Mouse (Mus musculus): ENCODE measurements around the gene Eya4.

The Eya4 gene

GRCm38 (mm10) chr10:23350011-23350911, at the start of gene Eya4:
Gene Eya4 (minus strand): TSS chr10:23350786.
- in situ Hi-C loops (cut with MboI; ENCODE audit: unreplicated experiment in 2 of 2): no loop called here

DNA sequence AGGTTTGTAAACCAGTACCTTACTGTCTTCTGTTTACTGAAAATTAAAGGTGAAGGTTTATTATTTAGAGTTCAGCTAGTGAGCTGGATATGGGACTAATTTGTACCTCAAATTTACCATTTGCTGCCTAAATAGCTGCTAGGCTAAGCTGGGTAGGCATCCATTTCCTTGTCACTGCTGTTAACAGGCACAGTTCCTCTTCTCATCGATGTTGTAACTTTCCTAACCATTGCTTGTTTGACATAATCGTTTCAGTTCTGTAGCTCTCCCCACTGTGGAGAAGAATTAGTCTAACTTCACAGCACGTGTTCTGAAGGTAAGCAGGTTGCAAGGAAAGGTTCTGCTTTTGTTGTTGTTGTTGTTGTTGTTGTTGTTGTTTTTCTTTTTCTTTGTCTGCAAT, 44.8 kb upstream of the Eya4 start:
- in situ Hi-C loops (cut with MboI; ENCODE audit: unreplicated experiment in 2 of 2): no loop called here

- in situ Hi-C loops (cut with MboI; ENCODE audit: unreplicated experiment in 2 of 2): no loop called here
Measured at GRCm38 (mm10) chr10:23394556-23395245, 44.1 kb upstream of the Eya4 start.

- in situ Hi-C loops (cut with MboI; ENCODE audit: unreplicated experiment in 2 of 2): no loop called here
Measured at GRCm38 (mm10) chr10:23394152-23394551, 43.6 kb upstream of the Eya4 start.

- in situ Hi-C loops (cut with MboI; ENCODE audit: unreplicated experiment in 2 of 2): no loop called here
Measured at GRCm38 (mm10) chr10:23363866-23364265, 13.3 kb upstream of the Eya4 start.

DNA sequence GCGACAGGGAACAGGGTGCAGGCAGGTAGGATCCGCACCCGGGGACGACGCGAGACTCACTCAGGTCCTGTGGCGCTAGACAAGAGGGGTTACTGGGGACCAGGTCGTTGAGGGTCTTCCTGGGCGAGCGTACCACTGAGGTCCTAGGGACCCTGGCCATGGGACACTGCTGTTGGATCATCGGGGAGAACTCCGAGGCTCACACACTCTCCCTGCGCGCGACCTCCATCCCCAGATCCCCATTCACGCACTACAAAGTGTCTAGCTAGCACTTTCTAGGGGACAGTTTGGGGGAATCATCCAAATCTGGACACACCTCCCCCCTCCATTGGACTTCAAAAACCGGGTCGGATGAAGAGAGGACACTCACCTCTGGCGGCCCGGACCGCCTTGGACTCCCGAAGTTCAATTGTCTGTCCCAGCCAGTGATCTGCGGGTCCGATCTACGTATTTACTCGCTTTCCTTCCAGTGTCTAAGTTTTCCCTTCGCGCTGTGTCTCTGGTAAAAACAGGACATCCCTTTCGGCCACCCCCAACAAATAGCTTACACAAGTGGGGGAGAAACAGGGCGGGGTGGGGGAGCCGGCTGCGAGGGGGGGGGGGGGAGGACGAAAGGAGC, 1.1 kb downstream of the Eya4 start:
- in situ Hi-C loops (cut with MboI; ENCODE audit: unreplicated experiment in 2 of 2): no loop called here

- in situ Hi-C loops (cut with MboI; ENCODE audit: unreplicated experiment in 2 of 2): no loop called here
Measured at GRCm38 (mm10) chr10:23348893-23349391, 1.6 kb downstream of the Eya4 start.

- in situ Hi-C loops (cut with MboI; ENCODE audit: unreplicated experiment in 2 of 2): no loop called here
Measured at GRCm38 (mm10) chr10:23348101-23348892, 2.3 kb downstream of the Eya4 start.

DNA sequence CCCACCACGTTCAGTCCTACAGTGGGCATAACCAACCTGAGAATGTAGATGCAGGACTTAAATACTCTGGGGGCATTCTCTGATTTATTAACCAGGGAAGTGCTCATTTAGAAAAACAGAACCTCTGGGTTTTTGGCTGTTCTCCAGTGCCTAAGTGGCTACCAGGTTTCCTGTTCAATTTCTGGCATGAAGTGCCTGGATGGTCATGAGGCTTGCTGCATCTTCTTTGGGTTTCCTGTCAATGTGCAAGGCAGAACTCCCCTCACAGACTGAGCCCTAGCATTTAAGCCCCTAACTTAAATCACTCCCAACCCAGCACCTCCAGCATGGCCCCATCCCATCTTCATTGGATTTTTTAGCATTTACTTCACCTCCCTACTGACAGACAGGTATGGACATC, 13.3 kb downstream of the Eya4 start:
- in situ Hi-C loops (cut with MboI; ENCODE audit: unreplicated experiment in 2 of 2): no loop called here

GRCm38 (mm10) chr10:23332768-23333167, 17.8 kb downstream of the Eya4 start:
- in situ Hi-C loops (cut with MboI; ENCODE audit: unreplicated experiment in 2 of 2): no loop called here

GRCm38 (mm10) chr10:23327651-23328050, 22.9 kb downstream of the Eya4 start:
- in situ Hi-C loops (cut with MboI; ENCODE audit: unreplicated experiment in 2 of 2): no loop called here

GRCm38 (mm10) chr10:23322275-23322674, 28.3 kb downstream of the Eya4 start:
- in situ Hi-C loops (cut with MboI; ENCODE audit: unreplicated experiment in 2 of 2): no loop called here

GRCm38 (mm10) chr10:23295616-23296015, 55.0 kb downstream of the Eya4 start:
- in situ Hi-C loops (cut with MboI; ENCODE audit: unreplicated experiment in 2 of 2): no loop called here

GRCm38 (mm10) chr10:23292495-23292894, 58.1 kb downstream of the Eya4 start:
- in situ Hi-C loops (cut with MboI; ENCODE audit: unreplicated experiment in 2 of 2): no loop called here

GRCm38 (mm10) chr10:23277371-23277770, 73.2 kb downstream of the Eya4 start:
- in situ Hi-C loops (cut with MboI; ENCODE audit: unreplicated experiment in 2 of 2): no loop called here

- in situ Hi-C loops (cut with MboI; ENCODE audit: unreplicated experiment in 2 of 2): no loop called here
Measured at GRCm38 (mm10) chr10:23271050-23271621, 79.5 kb downstream of the Eya4 start.

- in situ Hi-C loops (cut with MboI; ENCODE audit: unreplicated experiment in 2 of 2): no loop called here
Measured at GRCm38 (mm10) chr10:23270502-23270901, 80.1 kb downstream of the Eya4 start.

DNA sequence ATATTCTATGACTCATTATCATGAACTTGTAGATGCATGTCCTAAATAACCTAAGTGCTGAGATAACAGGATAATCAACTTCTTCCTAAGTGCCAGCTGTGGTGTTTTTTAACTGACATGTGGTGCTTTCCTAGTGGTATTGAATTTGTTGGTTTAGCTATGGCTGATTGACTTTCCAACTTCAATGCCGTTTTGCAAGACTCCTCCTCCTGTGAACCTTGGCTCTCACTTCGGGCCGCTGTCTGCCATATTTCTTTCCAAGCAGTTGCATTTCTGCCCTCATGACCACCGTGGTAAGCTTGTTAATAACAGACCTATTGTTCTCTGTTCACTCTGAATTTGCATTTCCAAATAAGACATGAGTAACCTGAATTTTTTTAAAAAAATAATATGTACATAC, 98.4 kb downstream of the Eya4 start:
- in situ Hi-C loops (cut with MboI; ENCODE audit: unreplicated experiment in 2 of 2): no loop called here

DNA sequence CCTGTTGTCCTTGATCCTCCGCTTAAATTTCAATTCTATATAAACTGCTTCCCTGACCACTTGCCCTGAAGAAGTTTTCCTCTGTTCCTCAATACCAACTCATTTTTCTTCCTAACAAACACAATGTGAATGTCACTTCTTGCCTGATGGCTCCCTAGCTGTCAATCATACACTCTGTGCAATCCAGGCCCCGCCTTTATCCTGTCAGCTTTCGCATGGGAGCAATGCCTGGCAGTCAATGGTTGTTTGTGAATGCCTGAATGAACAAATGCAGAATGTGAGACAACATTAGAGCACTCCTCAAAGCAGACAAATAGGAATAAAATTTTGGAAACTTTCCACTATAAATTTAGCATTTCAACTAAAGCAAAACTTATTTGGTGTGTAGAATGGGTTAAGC, 104.1 kb downstream of the Eya4 start:
- in situ Hi-C loops (cut with MboI; ENCODE audit: unreplicated experiment in 2 of 2): no loop called here

GRCm38 (mm10) chr10:23236918-23237317, 113.7 kb downstream of the Eya4 start:
- in situ Hi-C loops (cut with MboI; ENCODE audit: unreplicated experiment in 2 of 2): no loop called here
